In the genomic region with DNA sequence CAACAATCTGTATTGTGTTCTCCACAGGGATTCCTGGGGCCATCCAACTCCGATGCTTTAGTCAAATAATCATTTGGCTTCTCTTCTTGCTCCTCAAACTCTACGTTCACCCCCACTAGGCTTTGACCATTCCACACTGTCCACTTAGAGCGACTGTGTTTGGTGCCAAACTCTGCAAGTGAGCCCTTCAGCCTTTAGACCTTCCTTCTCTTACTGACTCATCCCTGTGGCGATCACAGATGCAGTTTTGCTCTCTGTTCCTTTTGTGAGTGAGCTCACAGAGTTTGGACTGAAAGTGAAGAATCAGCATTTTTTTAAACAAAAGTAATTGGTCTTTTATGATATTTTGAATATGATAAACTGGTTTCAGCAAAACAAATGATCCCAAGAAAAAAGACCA, we compare ENCODE assay signal across 16 mouse cellular contexts.
"Had no signal": no experiment of that assay in that cellular context is flagged by ENCODE, and none has a peak within 500 bp of the region (broad histone marks: within the 10 kb centered on the region; RNA-seq: fewer than 3 reads in every experiment).

No protein-coding gene starts in this region.

- H3K4me2 ChIP-seq: limb, embryonic 12.5 days; liver, embryonic 13.5 days; lung, embryonic 15.5 days; midbrain, embryonic 11.5 days; midbrain, embryonic 15.5 days; neural tube, embryonic 13.5 days had no signal

- H3K27ac ChIP-seq: layer of hippocampus, adult 2 months; limb, embryonic 12.5 days; liver, embryonic 13.5 days; lung, embryonic 15.5 days; macrophage; midbrain, embryonic 15.5 days; neural tube, embryonic 13.5 days had no signal

- H3K4me1 ChIP-seq: limb, embryonic 12.5 days; liver, embryonic 13.5 days; lung, embryonic 15.5 days; megakaryocyte, embryonic 14.5 days; midbrain, embryonic 15.5 days; neural tube, embryonic 13.5 days had no signal

- H3K9ac ChIP-seq: limb, embryonic 12.5 days; liver, embryonic 13.5 days; liver, postnatal 0 days; lung, embryonic 15.5 days; midbrain, embryonic 15.5 days; neural tube, embryonic 13.5 days had no signal

- H3K36me3 ChIP-seq: limb, embryonic 12.5 days; liver, embryonic 13.5 days; lung, embryonic 15.5 days; midbrain, embryonic 15.5 days; neural tube, embryonic 13.5 days had no signal

- H3K4me3 ChIP-seq: layer of hippocampus, adult 2 months; limb, embryonic 12.5 days; liver, embryonic 13.5 days; lung, embryonic 15.5 days; megakaryocyte, embryonic 14.5 days; midbrain, embryonic 15.5 days; neural tube, embryonic 13.5 days had no signal

- ATAC-seq: liver, postnatal 0 days; midbrain, embryonic 15.5 days had no signal

- H3K27me3 ChIP-seq: limb, embryonic 12.5 days; liver, embryonic 13.5 days; lung, embryonic 15.5 days; megakaryocyte, embryonic 14.5 days; midbrain, embryonic 15.5 days; neural tube, embryonic 13.5 days had no signal

- DNase-seq: kidney, postnatal 4 days; liver; liver, embryonic 13.5 days; liver, postnatal 0 days; lung, postnatal 14 days; retina, postnatal 1 day; thymus, adult 18-20 months; thymus, postnatal 14 days had no signal

- H3K9me3 ChIP-seq: limb, embryonic 12.5 days; liver, embryonic 13.5 days; lung, embryonic 15.5 days; midbrain, embryonic 15.5 days; neural tube, embryonic 13.5 days had no signal
